Mouse (Mus musculus) myocyte (in vitro differentiated cells): ENCODE measurements at regions not wholly inside any gene's neighbourhood (a gene's known extent, or its start where the extent isn't known, plus 50 kb on each side); places are given as distances from the start of the nearest gene placed in this dataset.

Experiments used
- H3K27me3 ChIP-seq: one replicate; pipeline ENCODE4 v1.6.1; 2011; ENCODE audit not compliant: control insufficient read depth, insufficient read depth, insufficient read length
- H3K36me3 ChIP-seq: one replicate; pipeline ENCODE4 v1.6.1; 2011; ENCODE audit not compliant: control insufficient read depth, insufficient read depth
- H3K4me2 ChIP-seq: one replicate; pipeline ENCODE4 v1.6.1; 2011; ENCODE audit warnings: low read depth, control low read depth
- H3K4me3 ChIP-seq: one replicate; pipeline ENCODE4 v1.5.1; 2011; ENCODE audit warnings: mild to moderate bottlenecking, control low read depth, moderate library complexity
- H3K79me2 ChIP-seq: one replicate; pipeline ENCODE4 v1.6.1; 2011; ENCODE audit not compliant: control insufficient read depth, insufficient read depth
- H3ac ChIP-seq: one replicate; pipeline ENCODE4 v1.6.1; 2011; ENCODE audit not compliant: control insufficient read depth, insufficient read length
- CEBPB ChIP-seq: IDR thresholded peaks from 2 replicates; pipeline ENCODE4 v1.6.1; 2011; ENCODE audit warnings: mild to moderate bottlenecking, moderate library complexity; ENCODE audit not compliant: poor library complexity, insufficient read depth, severe bottlenecking
- E2F4 ChIP-seq: IDR thresholded peaks from one replicate; pipeline ENCODE4 v1.6.1; 2011; ENCODE audit warnings: mild to moderate bottlenecking, control low read depth, moderate library complexity; ENCODE audit not compliant: insufficient read depth
- MAX ChIP-seq: IDR thresholded peaks from one replicate; pipeline ENCODE4 v1.6.1; 2011; ENCODE audit warnings: low read depth, mild to moderate bottlenecking, control low read depth
- MYOD1 ChIP-seq, 3 experiments: IDR thresholded peaks; one replicate each; pipeline ENCODE4 v1.6.1; 2011; ENCODE audit warnings: control low read depth in 2 of 3, low read depth in 2 of 3, mild to moderate bottlenecking in 2 of 3, moderate library complexity in 1 of 3; ENCODE audit not compliant: insufficient read length in 2 of 3, control insufficient read depth in 1 of 3
- MYOG ChIP-seq, 3 experiments: IDR thresholded peaks; one replicate each; pipeline ENCODE4 v1.6.1; 2011; ENCODE audit warnings: control low read depth in 2 of 3, low read depth in 2 of 3, mild to moderate bottlenecking in 2 of 3; ENCODE audit not compliant: insufficient read length in 2 of 3, control insufficient read depth in 1 of 3, insufficient read depth in 1 of 3
- POLR2A ChIP-seq: IDR thresholded peaks from one replicate; pipeline ENCODE4 v1.6.1; 2011; ENCODE audit warnings: low read depth, mild to moderate bottlenecking, control low read depth, moderate library complexity; ENCODE audit not compliant: insufficient read length
- POLR2AphosphoS2 ChIP-seq: IDR thresholded peaks from one replicate; pipeline ENCODE4 v1.6.1; 2011; ENCODE audit warnings: low read depth, control low read depth; ENCODE audit not compliant: insufficient read length
- REST ChIP-seq: IDR thresholded peaks from one replicate; pipeline ENCODE4 v1.6.1; 2011; ENCODE audit warnings: mild to moderate bottlenecking, control low read depth, moderate library complexity; ENCODE audit not compliant: insufficient read depth, insufficient read length
- SRF ChIP-seq: IDR thresholded peaks from one replicate; pipeline ENCODE4 v1.6.1; 2011; ENCODE audit warnings: low read depth; ENCODE audit not compliant: control insufficient read depth, insufficient read length
- TCF12 ChIP-seq: IDR thresholded peaks from one replicate; pipeline ENCODE4 v1.6.1; 2011; ENCODE audit warnings: mild to moderate bottlenecking, control low read depth; ENCODE audit not compliant: poor library complexity, insufficient read depth, severe bottlenecking
- TCF3 ChIP-seq: IDR thresholded peaks from one replicate; pipeline ENCODE4 v1.6.1; 2011; ENCODE audit warnings: low read depth, control low read depth; ENCODE audit not compliant: insufficient read length
- USF1 ChIP-seq: IDR thresholded peaks from one replicate; pipeline ENCODE4 v1.6.1; 2011; ENCODE audit warnings: low read depth, mild to moderate bottlenecking, control low read depth, moderate library complexity

DNA sequence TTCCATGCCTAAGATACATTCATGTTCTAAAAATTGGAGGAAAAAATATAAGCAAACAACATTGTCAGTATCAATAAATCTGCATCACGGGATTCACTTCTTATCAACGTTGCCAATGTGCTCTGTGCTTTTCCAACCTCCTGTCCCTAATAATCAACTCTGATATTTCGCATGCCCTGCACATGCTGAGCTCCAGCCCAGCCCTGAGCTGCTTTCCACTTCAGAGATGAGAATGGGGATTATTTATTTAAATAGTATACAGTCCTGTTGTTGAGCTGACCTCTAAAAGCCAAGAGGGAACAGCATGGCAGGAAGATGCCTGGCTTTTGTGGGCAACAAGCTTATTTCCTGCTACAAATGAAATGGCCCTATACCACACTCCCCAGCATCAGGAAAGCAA is 786.2 kb downstream of the Car8 start:
- Histone ChIP-seq H3K4me2 (no peak overlapping the region), H3K79me2 (no peaks in the 10 kb centered on the region), H3K27me3 (no peaks in the 10 kb centered on the region), H3K4me3 (no peak overlapping the region), H3K36me3 (no peaks in the 10 kb centered on the region), H3ac (no peak overlapping the region)
- TF ChIP-seq E2F4 (no peak), USF1 (no peak), POLR2A (no peak), TCF3 (no peak), MAX (no peak), MYOD1 (IDR thresholded peaks at IDR 0.05; ENCODE audit: control insufficient read depth in 1 of 3, insufficient read length in 2 of 3, low read depth in 2 of 3) (no peak), SRF (no peak), REST (no peak), POLR2AphosphoS2 (no peak), CEBPB (no peak), MYOG (IDR thresholded peaks at IDR 0.05; ENCODE audit: control insufficient read depth in 1 of 3, insufficient read depth in 1 of 3, insufficient read length in 2 of 3, low read depth in 2 of 3) (no peak), TCF12 (no peak)

DNA sequence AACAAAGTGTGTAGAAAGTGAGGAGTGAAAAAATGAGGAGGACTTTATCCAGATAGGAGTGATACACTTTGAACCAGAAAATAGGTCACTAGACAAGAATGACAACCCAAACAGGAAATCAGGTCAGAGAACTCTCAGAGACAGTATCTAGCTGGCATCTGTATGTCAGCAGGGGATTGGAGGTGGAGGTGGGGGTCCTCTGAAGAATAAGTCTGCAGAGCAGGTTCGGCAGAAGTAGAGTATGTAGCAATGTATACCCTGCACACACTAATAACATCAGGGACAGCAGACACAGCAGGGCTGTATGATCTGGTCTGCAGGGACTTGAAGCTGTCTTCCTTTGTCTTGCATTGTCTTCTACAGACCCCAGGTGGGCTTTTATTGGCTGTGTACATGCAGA is 787.9 kb downstream of the Car8 start:
- Histone ChIP-seq H3K27me3 (no peaks in the 10 kb centered on the region), H3K79me2 (no peaks in the 10 kb centered on the region), H3ac (no peak overlapping the region), H3K4me2 (no peak overlapping the region), H3K36me3 (no peaks in the 10 kb centered on the region), H3K4me3 (no peak overlapping the region)
- TF ChIP-seq CEBPB (no peak), USF1 (no peak), TCF3 (no peak), MAX (no peak), SRF (no peak), E2F4 (no peak), MYOD1 (IDR thresholded peaks at IDR 0.05; ENCODE audit: control insufficient read depth in 1 of 3, insufficient read length in 2 of 3, low read depth in 2 of 3) (no peak), REST (no peak), POLR2AphosphoS2 (no peak), TCF12 (no peak), MYOG (IDR thresholded peaks at IDR 0.05; ENCODE audit: control insufficient read depth in 1 of 3, insufficient read depth in 1 of 3, insufficient read length in 2 of 3, low read depth in 2 of 3) (no peak), POLR2A (no peak)

DNA sequence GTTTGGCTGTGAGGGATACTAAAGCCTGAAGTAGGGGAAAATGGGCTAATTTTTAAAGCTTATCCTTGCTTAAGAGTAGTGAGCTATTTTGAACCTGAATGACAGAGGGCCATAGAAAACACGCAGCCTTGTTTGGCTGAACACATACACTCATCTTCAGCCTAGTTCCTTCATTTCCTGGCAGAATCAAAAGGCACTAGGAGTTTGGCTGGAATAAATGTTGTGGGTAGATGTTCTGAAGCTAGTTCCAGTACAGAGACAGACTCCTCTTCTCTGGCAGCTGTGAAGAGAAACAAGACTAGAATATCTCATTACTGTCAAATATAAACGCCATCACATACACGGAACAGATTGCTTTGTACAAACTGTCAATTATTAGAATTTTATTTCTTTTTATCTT is 809.5 kb downstream of the Car8 start:
- Histone ChIP-seq H3K79me2 (no peaks in the 10 kb centered on the region), H3K36me3 (no peaks in the 10 kb centered on the region), H3K4me2 (no peak overlapping the region), H3K4me3 (no peak overlapping the region), H3K27me3 (no peaks in the 10 kb centered on the region), H3ac (no peak overlapping the region)
- TF ChIP-seq POLR2A (no peak), MAX (no peak), POLR2AphosphoS2 (no peak), E2F4 (no peak), TCF12 (no peak), SRF (no peak), USF1 (no peak), MYOG (IDR thresholded peaks at IDR 0.05; ENCODE audit: control insufficient read depth in 1 of 3, insufficient read depth in 1 of 3, insufficient read length in 2 of 3, low read depth in 2 of 3) (no peak), REST (no peak)

DNA sequence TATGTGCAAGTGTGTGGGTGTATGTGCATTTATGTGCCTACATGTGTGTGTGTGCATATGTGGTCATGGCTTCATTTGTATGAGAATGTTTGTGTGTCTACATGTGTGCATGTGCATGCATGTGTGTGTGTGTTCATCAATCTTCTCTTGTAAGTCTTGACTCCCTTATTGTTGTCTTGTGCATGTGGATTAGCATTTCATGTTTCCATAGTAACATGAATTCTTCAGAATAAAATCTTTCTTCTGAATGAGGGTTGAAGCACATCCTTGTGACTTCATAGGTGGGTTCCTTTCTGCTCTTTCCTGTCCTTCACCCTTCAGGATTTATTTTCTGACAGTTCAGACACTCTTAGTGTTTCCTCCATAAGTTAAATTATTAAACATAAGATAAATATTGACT is 814.8 kb downstream of the Car8 start:
- Histone ChIP-seq H3K79me2 (no peaks in the 10 kb centered on the region), H3ac (no peak overlapping the region), H3K36me3 (no peaks in the 10 kb centered on the region), H3K4me2 (no peak overlapping the region), H3K27me3 (no peaks in the 10 kb centered on the region), H3K4me3 (no peak overlapping the region)
- no peak for TF ChIP-seq CEBPB
- no peak for TF ChIP-seq POLR2A
- TF ChIP-seq MAX = no peak
- no peak for TF ChIP-seq MYOG (IDR thresholded peaks at IDR 0.05; ENCODE audit: control insufficient read depth in 1 of 3, insufficient read depth in 1 of 3, insufficient read length in 2 of 3, low read depth in 2 of 3)
- no peak for TF ChIP-seq MYOD1 (IDR thresholded peaks at IDR 0.05; ENCODE audit: control insufficient read depth in 1 of 3, insufficient read length in 2 of 3, low read depth in 2 of 3)
- TF ChIP-seq USF1 = no peak
- TF ChIP-seq SRF = no peak
- TF ChIP-seq POLR2AphosphoS2 = no peak

DNA sequence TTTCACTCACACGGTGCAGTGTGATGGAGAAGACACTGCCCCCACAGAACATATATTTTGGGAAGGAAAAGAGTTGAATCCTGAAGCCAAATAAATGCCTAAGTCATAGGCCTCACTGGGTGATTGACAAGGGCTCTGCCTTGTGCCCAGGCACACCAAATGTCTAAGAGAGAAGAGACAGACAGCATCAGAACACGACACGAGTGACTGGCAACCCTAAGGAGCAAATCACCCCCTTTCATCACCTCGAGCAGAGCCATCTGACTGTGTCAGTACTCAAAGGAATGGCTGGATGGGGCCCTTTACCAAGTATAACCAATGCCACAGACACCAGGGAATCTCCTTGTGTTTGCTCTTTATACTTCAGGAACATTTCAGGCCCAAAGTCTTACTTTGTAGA is 815.6 kb downstream of the Car8 start:
- TF ChIP-seq CEBPB (no peak), MYOD1 (IDR thresholded peaks at IDR 0.05; ENCODE audit: control insufficient read depth in 1 of 3, insufficient read length in 2 of 3, low read depth in 2 of 3) (no peak), POLR2A (no peak), SRF (no peak), TCF12 (no peak), POLR2AphosphoS2 (no peak), MYOG (IDR thresholded peaks at IDR 0.05; ENCODE audit: control insufficient read depth in 1 of 3, insufficient read depth in 1 of 3, insufficient read length in 2 of 3, low read depth in 2 of 3) (no peak), TCF3 (no peak), E2F4 (no peak), MAX (no peak), REST (no peak), USF1 (no peak)
- Histone ChIP-seq H3K4me3 (no peak overlapping the region), H3K27me3 (no peaks in the 10 kb centered on the region), H3K4me2 (no peak overlapping the region), H3K36me3 (no peaks in the 10 kb centered on the region), H3ac (no peak overlapping the region), H3K79me2 (no peaks in the 10 kb centered on the region)
